Mouse (Mus musculus): ENCODE measurements around the gene Lhfpl5.

The Lhfpl5 gene

DNA sequence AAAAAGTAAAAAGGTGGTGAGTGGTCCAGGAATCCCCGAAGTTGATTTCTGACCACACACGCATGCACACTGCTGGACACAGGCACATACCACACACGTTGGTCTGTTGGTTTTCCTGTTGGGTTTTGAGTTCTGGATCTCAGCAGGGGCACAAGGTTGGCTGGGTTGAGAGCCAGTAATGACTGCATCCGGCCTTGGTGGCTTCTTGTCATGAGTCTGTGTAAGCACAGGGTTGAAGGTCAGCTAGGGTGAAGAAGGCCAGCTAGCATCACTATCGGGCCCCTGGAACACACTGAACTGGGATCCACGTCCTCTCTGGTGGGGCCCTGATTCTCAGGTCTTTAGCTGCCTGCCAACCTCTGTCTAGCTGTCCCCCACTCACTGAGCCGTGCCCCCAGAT lies 2.9 kb upstream of the Lhfpl5 start:
- DNase-seq (ENCODE audit: low read depth), result no peak

- DNase-seq (ENCODE audit: low read depth), result no peak
Measured at GRCm38 (mm10) chr17:28572941-28573340, 2.5 kb upstream of the Lhfpl5 start.

GRCm38 (mm10) chr17:28580396-28580795 lies 5.0 kb downstream of the Lhfpl5 start:
- DNase-seq (ENCODE audit: low read depth), result peak; percentile 91

DNA sequence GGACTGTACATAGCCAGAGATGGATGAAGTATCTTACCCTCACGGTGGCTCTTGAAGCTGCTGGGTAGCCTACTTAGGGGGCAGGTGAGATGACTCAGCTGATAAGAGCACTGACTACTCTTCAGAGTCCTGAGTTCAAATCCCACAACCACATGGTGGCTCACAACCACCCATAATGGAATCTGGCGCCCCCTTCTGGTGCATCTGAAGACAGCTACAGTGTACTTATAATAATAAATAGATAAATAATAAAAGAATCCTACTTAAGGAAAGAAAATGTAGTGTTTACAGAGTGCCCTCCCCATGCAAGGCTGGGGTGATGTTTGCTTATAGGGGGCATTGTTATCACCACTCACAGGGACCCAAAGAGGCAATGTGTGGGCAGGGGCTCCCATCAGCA lies 5.6 kb downstream of the Lhfpl5 start:
- no peak for DNase-seq (ENCODE audit: low read depth)

DNA sequence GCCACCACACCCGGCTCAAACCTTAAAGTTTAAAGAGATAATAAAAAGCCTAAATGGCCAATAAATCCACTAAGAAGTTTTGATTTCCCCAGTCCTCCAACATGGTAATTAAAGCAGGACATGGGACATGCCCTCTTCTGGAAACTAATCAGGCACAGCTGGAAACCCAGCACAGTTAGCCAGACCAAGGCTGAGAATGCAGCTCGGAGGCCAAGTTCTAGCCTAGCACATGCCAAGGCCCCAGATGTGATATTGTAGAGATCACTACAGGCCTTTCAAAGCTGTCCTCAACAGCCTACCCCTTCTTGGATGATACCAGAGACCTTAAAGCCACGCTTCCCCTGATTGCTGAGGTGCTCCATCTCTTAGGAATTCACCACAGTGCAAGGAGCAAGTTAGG lies 11.1 kb downstream of the Lhfpl5 start:
- peak; percentile 63 for DNase-seq (ENCODE audit: low read depth)

- DNase-seq (ENCODE audit: low read depth), result peak; percentile 77
Measured at GRCm38 (mm10) chr17:28588591-28588990, 13.2 kb downstream of the Lhfpl5 start.

DNA sequence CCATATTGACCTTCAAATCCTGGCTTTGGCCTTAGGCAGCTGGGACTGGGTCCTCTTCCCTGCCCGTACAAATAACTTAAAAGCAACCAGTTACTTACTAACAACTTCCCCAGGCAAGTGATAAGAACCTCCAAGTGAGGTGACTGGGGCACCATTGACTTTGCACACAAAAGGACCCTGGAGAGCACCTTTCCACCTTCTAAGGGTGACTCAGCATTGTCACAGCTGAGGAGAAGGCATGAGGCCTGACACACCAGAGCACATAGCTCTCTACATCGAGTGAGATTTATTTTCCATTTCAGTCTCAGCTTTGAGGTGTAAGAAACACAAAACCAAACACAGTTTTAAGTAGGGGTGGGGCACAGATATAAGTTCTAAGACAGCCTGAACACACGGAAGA lies 15.2 kb downstream of the Lhfpl5 start:
- no peak for DNase-seq (ENCODE audit: low read depth)

- no peak for DNase-seq (ENCODE audit: low read depth)
Measured at GRCm38 (mm10) chr17:28591476-28591875, 16.0 kb downstream of the Lhfpl5 start.

GRCm38 (mm10) chr17:28592998-28593397 lies 17.6 kb downstream of the Lhfpl5 start:
- peak; percentile 86 for DNase-seq (ENCODE audit: low read depth)

- no peak for DNase-seq (ENCODE audit: low read depth)
Measured at GRCm38 (mm10) chr17:28593965-28594364, 18.5 kb downstream of the Lhfpl5 start.

DNA sequence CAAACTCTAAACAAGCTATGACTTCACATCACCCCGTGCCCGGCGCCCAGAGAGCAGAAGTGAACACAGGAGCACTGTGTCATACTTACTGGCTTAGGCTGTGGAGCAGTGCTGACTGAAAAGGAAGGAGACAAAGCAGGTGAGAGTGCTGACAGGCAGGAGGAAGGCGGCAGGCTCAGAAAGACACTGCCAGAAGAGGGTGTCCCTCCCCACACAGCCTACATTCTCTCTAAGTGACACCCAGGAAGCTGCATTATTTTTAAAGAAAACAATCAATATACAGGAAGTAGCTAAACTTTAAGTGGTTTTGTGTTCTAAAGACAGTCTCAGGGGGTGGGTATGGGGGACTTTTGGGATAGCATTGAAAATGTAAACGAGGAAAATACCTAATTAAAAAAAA lies 25.3 kb downstream of the Lhfpl5 start:
- no peak for DNase-seq (ENCODE audit: low read depth)

- no peak for DNase-seq (ENCODE audit: low read depth)
Measured at GRCm38 (mm10) chr17:28601557-28602250, 26.3 kb downstream of the Lhfpl5 start.

DNA sequence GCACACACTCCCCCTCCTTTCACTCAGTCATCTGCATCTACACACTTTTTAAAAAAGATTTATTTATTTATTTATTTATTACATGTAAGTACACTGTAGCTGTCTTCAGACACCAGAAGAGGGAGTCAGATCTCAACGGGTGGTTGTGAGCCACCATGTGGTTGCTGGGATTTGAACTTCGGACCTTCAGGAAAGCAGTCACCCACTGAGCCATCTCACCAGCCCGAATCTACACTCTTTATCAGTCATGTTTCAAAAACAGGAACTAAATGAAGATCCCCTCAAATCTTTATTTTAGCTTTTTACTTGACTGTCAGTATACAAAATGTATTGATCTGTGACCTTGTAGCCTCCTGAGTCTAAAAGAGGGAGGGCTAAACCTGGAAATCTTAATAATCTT lies 34.1 kb downstream of the Lhfpl5 start:
- DNase-seq (ENCODE audit: low read depth), result no peak

DNA sequence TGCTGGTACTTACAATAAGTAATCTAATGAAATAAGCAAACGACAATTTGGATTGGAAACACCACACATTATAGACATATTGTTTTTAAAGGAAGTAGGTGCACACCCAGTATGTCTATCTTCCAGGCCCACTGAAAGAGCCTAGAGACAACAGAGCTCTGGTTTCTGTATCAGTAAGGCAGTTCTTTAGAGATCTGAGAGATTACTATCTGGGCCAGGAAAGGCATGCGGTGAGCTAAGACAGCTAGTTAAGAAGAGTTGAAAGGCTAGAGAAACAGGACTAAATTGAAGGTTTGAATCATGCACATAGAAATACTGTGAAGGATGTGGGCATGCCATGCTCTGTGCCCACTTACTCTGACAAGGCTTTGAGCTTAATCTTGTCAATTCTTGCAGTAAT lies 37.2 kb downstream of the Lhfpl5 start:
- no peak for DNase-seq (ENCODE audit: low read depth)

DNA sequence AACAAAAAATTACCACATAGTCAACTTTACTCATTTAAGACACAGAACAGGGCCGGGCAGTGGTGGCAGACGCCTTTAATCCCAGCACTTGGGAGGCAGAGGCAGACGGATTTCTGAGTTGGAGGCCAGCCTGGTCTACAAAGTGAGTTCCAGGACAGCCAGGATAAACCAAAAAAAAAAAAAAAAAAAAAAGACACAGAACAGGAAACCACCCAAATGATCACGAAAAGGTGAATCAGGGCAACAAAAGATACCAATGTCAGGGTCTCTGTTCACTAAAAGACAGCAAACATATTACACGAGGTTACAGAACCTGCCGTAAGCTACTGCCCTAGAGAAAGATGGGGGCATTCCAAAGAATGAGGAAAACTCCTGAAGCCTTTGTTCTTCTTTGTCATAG lies 37.7 kb downstream of the Lhfpl5 start:
- no peak for DNase-seq (ENCODE audit: low read depth)

DNA sequence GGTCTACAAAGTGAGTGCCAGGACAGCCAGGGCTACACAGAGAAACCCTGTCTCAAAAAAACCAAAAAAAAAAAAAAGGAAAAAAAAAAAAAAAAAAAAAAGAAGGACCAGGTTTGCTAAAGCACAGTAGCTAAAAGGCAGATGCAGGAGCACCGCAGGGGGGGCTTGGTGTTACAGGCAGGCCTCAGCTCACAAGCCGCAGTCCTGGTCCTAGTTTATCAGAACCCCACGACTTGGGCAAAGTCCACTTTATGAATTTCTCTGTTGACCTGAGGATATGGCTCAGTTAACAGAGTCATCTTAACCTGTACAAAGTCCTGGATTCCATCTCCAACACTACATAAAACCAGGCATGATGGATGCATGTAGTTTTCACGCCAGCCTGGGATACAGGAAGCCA lies 39.9 kb downstream of the Lhfpl5 start:
- no peak for DNase-seq (ENCODE audit: low read depth)

DNA sequence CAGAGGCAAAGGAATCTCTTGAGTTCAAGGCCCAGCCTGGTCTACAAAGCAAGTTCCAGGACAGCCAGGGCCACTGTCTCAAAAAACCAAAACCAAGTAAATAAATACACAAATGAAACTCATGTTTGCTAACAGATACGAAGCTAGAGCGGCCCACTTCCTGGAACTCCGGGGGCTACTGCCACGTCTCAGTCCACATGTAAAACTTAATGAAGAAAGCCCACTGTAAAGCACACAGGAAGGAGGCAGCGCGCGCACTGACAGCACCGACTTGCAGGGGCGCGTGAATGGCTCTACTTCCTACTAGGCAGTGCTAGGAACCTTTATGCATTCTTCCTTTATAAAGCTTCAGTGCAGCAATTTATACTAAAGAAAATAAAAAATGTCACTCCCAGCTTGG lies 42.2 kb downstream of the Lhfpl5 start:
- no peak for DNase-seq (ENCODE audit: low read depth)

DNA sequence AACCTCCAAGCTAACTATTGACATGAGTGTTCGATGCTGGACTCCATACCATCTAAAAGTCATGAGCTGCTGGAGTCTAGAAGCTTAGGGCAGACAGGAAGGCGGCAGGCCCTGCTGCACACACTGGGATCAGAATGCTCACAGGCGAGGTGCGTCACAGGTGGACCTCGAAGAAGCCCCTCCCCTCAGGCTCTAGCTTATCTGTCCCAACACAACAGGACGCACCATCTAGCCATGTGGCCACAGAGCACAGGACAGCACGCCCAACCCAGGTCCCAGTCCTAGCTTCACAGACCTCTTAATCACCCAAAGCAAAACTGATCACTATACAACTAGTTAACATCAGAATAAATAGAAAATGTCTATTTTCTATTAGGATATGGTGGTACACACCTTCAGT lies 42.7 kb downstream of the Lhfpl5 start:
- DNase-seq (ENCODE audit: low read depth), result no peak

- DNase-seq (ENCODE audit: low read depth), result no peak
Measured at GRCm38 (mm10) chr17:28618775-28619174, 43.3 kb downstream of the Lhfpl5 start.

DNA sequence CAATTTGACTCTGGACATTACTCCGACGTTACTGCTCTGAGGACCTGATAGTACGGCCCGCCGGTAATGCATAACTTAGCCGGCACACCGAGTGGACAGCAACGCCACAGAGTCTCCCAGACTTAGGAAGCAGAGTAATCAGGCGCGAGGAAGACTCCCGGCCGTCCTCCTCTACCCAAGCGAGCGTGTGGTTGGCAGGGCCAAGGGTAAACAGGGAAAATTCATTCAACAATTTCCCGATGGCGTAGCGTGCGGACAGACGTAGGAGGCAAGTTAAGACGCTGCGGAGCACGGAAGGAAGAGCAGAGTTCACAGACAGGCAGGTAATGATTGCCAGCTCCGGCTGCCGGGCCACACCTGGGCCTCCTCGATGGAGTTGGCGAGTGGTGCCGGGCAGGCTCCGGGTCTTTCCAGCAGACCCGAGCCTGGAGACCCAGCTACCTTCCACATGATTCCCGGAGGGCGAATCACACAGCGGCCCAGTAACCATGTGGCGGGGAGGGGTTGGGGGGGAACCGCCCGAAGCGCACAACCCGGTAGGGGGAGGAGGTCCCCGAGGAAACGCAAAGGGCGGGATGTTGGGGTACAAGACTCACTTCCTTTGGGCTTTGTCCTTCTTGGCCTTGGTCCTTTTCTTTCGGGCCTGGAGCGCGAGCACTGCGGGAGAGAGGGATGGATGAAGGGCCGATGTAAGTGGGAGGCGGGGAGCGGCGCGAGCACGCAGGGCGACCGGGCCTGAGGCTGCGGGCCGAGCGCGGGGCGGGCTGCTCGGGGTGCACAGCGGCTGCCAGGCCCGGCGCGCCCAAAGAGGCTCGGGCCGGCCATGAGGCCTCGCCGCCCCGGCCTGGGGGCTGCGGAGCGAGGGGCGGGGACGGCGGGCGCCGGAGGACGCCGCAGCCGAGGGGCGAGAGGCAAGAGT lies 46.2 kb downstream of the Lhfpl5 start:
- DNase-seq (ENCODE audit: low read depth), result peak; percentile 83

DNA sequence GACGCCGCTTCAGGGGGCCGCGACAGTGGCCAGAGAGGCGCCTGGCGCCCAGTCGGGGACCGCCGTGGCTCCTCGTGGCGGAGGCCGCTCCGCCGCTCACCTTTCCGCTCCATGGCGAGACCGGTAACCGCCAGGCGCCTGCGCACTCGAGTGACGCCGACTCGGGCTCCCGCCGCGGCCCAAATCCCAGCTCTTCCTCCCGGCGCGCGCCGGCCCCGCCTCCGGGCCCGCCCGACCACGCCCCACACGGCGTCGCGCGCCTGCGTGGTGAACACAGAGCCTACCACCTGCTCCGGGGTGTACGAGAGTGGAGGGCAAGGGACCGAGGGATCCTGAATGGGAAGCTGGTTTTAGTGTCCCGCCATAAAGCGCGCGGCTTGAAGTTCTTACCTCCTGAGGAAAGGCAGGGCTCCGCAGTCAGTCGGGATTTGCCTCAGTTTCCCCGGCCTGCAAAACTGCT lies 46.9 kb downstream of the Lhfpl5 start, which contains the start of gene Srpk1:
TSS of gene Srpk1 (minus strand) at position 410 of the 460 bp plus-strand sequence.
- DNase-seq (ENCODE audit: low read depth), result peak; percentile 97

- no peak for DNase-seq (ENCODE audit: low read depth)
Measured at GRCm38 (mm10) chr17:28624841-28625240, 49.4 kb downstream of the Lhfpl5 start.

DNA sequence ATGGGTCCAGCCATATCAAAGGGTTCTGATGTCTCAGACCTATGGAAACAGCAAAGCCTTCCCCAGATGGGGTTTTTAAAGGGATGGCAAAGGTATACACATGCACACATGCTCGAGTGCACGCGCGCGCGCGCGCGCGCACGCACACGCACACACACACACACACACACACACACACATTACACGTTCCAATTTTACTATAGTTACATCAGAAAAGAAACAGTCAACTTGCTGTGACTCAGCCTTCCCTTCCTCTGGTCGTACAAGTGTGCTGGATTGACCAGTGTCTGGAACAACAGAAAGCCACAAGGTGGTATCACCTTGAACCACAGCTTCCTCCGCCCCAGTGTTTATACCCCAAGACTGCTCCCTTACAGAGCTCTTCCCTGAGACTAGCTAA lies 49.9 kb downstream of the Lhfpl5 start:
- no peak for DNase-seq (ENCODE audit: low read depth)
